Mouse (Mus musculus) cerebral cortex, adult 2 months (tissue): ENCODE results near the gene Zbed6.

ENCODE experiments used
- WGBS: fragments of 180-500 bp; shearing (Covaris S2); methylation state at CpG from one replicate; pipeline ENCODE4 v1.1.7; 2018; 5-methylcytosine and 5-hydroxymethylcytosine counted together

Zbed6 gene

GRCm38 (mm10) chr1:133663427-133663826 is 2.7 kb upstream of the Zbed6 start:
- 41% methylated on average over 4 of the region's 4 CpGs for WGBS

- WGBS: 96% methylated on average over 7 of the region's 7 CpGs
Measured at GRCm38 (mm10) chr1:133662941-133663340, 2.3 kb upstream of the Zbed6 start.

- WGBS: 1% methylated on average over 26 of the region's 26 CpGs
Measured at GRCm38 (mm10) chr1:133661203-133661933, 683 bp upstream of the Zbed6 start, which contains the start of gene Gm38394. Gene Gm38394, minus strand, starts transcription at chr1:133661318.

- WGBS: 61% methylated on average over 3 of the region's 3 CpGs
Measured at GRCm38 (mm10) chr1:133658878-133659277, 1.8 kb downstream of the Zbed6 start.

GRCm38 (mm10) chr1:133656811-133657210 is 3.9 kb downstream of the Zbed6 start:
- 59% methylated on average over 5 of the region's 5 CpGs for WGBS

- WGBS: 79% methylated on average over 1 of the region's 1 CpGs
Measured at GRCm38 (mm10) chr1:133653033-133653432, 7.7 kb downstream of the Zbed6 start.

- WGBS: 96% methylated on average over 7 of the region's 7 CpGs
Measured at GRCm38 (mm10) chr1:133650288-133651055, 10.2 kb downstream of the Zbed6 start.

GRCm38 (mm10) chr1:133645652-133646051 is 15.0 kb downstream of the Zbed6 start:
- WGBS: 93% methylated on average over 5 of the region's 5 CpGs

GRCm38 (mm10) chr1:133641163-133641562 is 19.5 kb downstream of the Zbed6 start:
- 67% methylated on average over 2 of the region's 2 CpGs for WGBS

GRCm38 (mm10) chr1:133638517-133638916 is 22.2 kb downstream of the Zbed6 start:
- 94% methylated on average over 6 of the region's 6 CpGs for WGBS

- 95% methylated on average over 2 of the region's 2 CpGs for WGBS
Measured at GRCm38 (mm10) chr1:133632168-133632567, 28.5 kb downstream of the Zbed6 start.

GRCm38 (mm10) chr1:133625052-133625451 is 35.6 kb downstream of the Zbed6 start:
- WGBS: 67% methylated on average over 2 of the region's 2 CpGs

GRCm38 (mm10) chr1:133618311-133618710 is 42.4 kb downstream of the Zbed6 start:
- 77% methylated on average over 8 of the region's 8 CpGs for WGBS

GRCm38 (mm10) chr1:133617908-133618307 is 42.8 kb downstream of the Zbed6 start:
- 63% methylated on average over 2 of the region's 2 CpGs for WGBS

- WGBS: 82% methylated on average over 3 of the region's 3 CpGs
Measured at GRCm38 (mm10) chr1:133613817-133614216, 46.9 kb downstream of the Zbed6 start.

- 70% methylated on average over 1 of the region's 1 CpGs for WGBS
Measured at GRCm38 (mm10) chr1:133611436-133611835, 49.2 kb downstream of the Zbed6 start.

GRCm38 (mm10) chr1:133610601-133611000 is 50.1 kb downstream of the Zbed6 start:
- 47% methylated on average over 6 of the region's 6 CpGs for WGBS

- WGBS: under 1% methylated on average over 73 of the region's 73 CpGs
Measured at GRCm38 (mm10) chr1:133609771-133610502, 50.7 kb downstream of the Zbed6 start, which contains the start of gene Snrpe. Gene Snrpe, minus strand, starts transcription at chr1:133610291.
